In genomic region chr2:4550017-4550763, GRCm38 (mm10) we compare ENCODE assay signal across 18 mouse cellular contexts.
DNase-seq lines count a peak whose midpoint lies in the region; ATAC-seq and TF ChIP-seq lines count a peak whose summit lies in the region.
"Had no signal": no experiment of that assay in that cellular context is flagged by ENCODE, and none has a peak within 500 bp of the region (broad histone marks: within the 10 kb centered on the region; RNA-seq: fewer than 3 reads in every experiment).

No protein-coding gene starts in this region.

- H3K9me3 ChIP-seq in kidney, postnatal 0 days (replicated peaks; ENCODE audit: low read length), result no peaks in the 10 kb centered on the region
- H3K9me3 ChIP-seq in midbrain, embryonic 10.5 days (replicated peaks), result 0 out of 2 replicates have a peak, but pooled peaks cover 8% of the 10 kb centered on the region
- no peaks in the 10 kb centered on the region for H3K9me3 ChIP-seq in midbrain, embryonic 11.5 days (ENCODE audit: control insufficient read depth, low read length)
- H3K9me3 ChIP-seq in embryonic facial prominence, embryonic 10.5 days, result peaks cover 5% of the 10 kb centered on the region; the same call in 1 of the 2 replicates
- H3K9me3 ChIP-seq in stomach, embryonic 16.5 days (replicated peaks; ENCODE audit: control insufficient read depth, low read length), result no peaks in the 10 kb centered on the region
- no peaks in the 10 kb centered on the region for H3K9me3 ChIP-seq in forebrain, embryonic 15.5 days
- H3K9me3 ChIP-seq: neural tube, embryonic 12.5 days had no signal

- H3K27ac ChIP-seq in kidney, postnatal 0 days, result peak overlapping the region; percentile 63; the same call in 1 of the 2 replicates
- peak overlapping the region; percentile 35; the same call in 1 of the 2 replicates for H3K27ac ChIP-seq in midbrain, embryonic 10.5 days (replicated peaks)
- no peak overlapping the region for H3K27ac ChIP-seq in midbrain, embryonic 11.5 days (ENCODE audit: low read depth, low read length)
- H3K27ac ChIP-seq in embryonic facial prominence, embryonic 10.5 days (replicated peaks), result peak overlapping the region; percentile 51
- H3K27ac ChIP-seq in stomach, embryonic 16.5 days (ENCODE audit: low read length), result no peak overlapping the region
- no peak overlapping the region for H3K27ac ChIP-seq in forebrain, embryonic 15.5 days (replicated peaks)
- H3K27ac ChIP-seq: neural tube, embryonic 12.5 days had no signal

- ATAC-seq in kidney, postnatal 0 days (replicated peaks; ENCODE audit: low FRiP score, low read depth), result no peak
- no peak for ATAC-seq in midbrain, embryonic 11.5 days (ENCODE audit: low FRiP score)
- ATAC-seq in stomach, embryonic 16.5 days (ENCODE audit: insufficient read depth, low FRiP score), result peak; percentile 30; the same call in 1 of the 2 replicates
- ATAC-seq in forebrain, embryonic 15.5 days (replicated peaks), result no peak
- ATAC-seq: CD4-positive, CD25-positive, alpha-beta regulatory T cell, adult 4 months; midbrain, embryonic 16.5 days had no signal

- no peak overlapping the region for H3K4me3 ChIP-seq in kidney, postnatal 0 days (replicated peaks; ENCODE audit: low read depth, low read length)
- H3K4me3 ChIP-seq in midbrain, embryonic 10.5 days, result no peak overlapping the region
- H3K4me3 ChIP-seq in midbrain, embryonic 11.5 days (ENCODE audit: low read depth, low read length), result no peak overlapping the region
- no peak overlapping the region for H3K4me3 ChIP-seq in embryonic facial prominence, embryonic 10.5 days
- no peak overlapping the region for H3K4me3 ChIP-seq in stomach, embryonic 16.5 days (replicated peaks; ENCODE audit: low read length)
- no peak overlapping the region for H3K4me3 ChIP-seq in forebrain, embryonic 15.5 days
- H3K4me3 ChIP-seq: neural tube, embryonic 12.5 days had no signal

- H3K4me2 ChIP-seq in kidney, postnatal 0 days (ENCODE audit: low read length), result no peak overlapping the region
- no peak overlapping the region for H3K4me2 ChIP-seq in midbrain, embryonic 11.5 days
- H3K4me2 ChIP-seq in stomach, embryonic 16.5 days (ENCODE audit: low read depth, low read length), result no peak overlapping the region
- H3K4me2 ChIP-seq in forebrain, embryonic 15.5 days (replicated peaks), result no peak overlapping the region
- H3K4me2 ChIP-seq: heart, embryonic 11.5 days; liver, embryonic 11.5 days; neural tube, embryonic 12.5 days had no signal

- peaks cover 12% of the 10 kb centered on the region; the same call in 1 of the 2 replicates for H3K4me1 ChIP-seq in kidney, postnatal 0 days (replicated peaks; ENCODE audit: insufficient read depth, low read length)
- peaks cover 22% of the 10 kb centered on the region for H3K4me1 ChIP-seq in midbrain, embryonic 10.5 days
- no peaks in the 10 kb centered on the region; the same call in 1 of the 2 replicates for H3K4me1 ChIP-seq in midbrain, embryonic 11.5 days (ENCODE audit: control insufficient read depth, insufficient read depth, low read length)
- H3K4me1 ChIP-seq in embryonic facial prominence, embryonic 10.5 days, result peaks cover 54% of the 10 kb centered on the region
- H3K4me1 ChIP-seq in stomach, embryonic 16.5 days (ENCODE audit: control insufficient read depth, insufficient read depth, low read length), result no peaks in the 10 kb centered on the region
- H3K4me1 ChIP-seq in forebrain, embryonic 15.5 days, result peaks cover 11% of the 10 kb centered on the region

- H3K27me3 ChIP-seq in kidney, postnatal 0 days (ENCODE audit: insufficient read depth, low read length), result no peaks in the 10 kb centered on the region
- no peaks in the 10 kb centered on the region for H3K27me3 ChIP-seq in midbrain, embryonic 10.5 days (ENCODE audit: low read depth, poor library complexity, severe bottlenecking)
- no peaks in the 10 kb centered on the region for H3K27me3 ChIP-seq in midbrain, embryonic 11.5 days (ENCODE audit: control insufficient read depth, insufficient read depth, low read length)
- H3K27me3 ChIP-seq in embryonic facial prominence, embryonic 10.5 days (replicated peaks; ENCODE audit: low read depth, poor library complexity, severe bottlenecking), result no peaks in the 10 kb centered on the region
- no peaks in the 10 kb centered on the region for H3K27me3 ChIP-seq in stomach, embryonic 16.5 days (ENCODE audit: control insufficient read depth, insufficient read depth, low read length)
- H3K27me3 ChIP-seq in forebrain, embryonic 15.5 days, result no peaks in the 10 kb centered on the region
- H3K27me3 ChIP-seq: neural tube, embryonic 12.5 days had no signal

- WGBS in kidney, postnatal 0 days, result 78% methylated on average over 10 of the region's 10 CpGs
- WGBS in midbrain, embryonic 10.5 days, result 91% methylated on average over 10 of the region's 10 CpGs
- 89% methylated on average over 10 of the region's 10 CpGs for WGBS in midbrain, embryonic 11.5 days
- 88% methylated on average over 10 of the region's 10 CpGs for WGBS in embryonic facial prominence, embryonic 10.5 days
- 80% methylated on average over 10 of the region's 10 CpGs for WGBS in stomach, embryonic 16.5 days
- WGBS in forebrain, embryonic 15.5 days, result 92% methylated on average over 10 of the region's 10 CpGs

- no peak for TF ChIP-seq CTCF in kidney, postnatal 0 days (IDR thresholded peaks at IDR 0.05; ENCODE audit: low read depth)

- no peak overlapping the region for H3K9ac ChIP-seq in kidney, postnatal 0 days (ENCODE audit: low read depth, low read length)
- no peak overlapping the region for H3K9ac ChIP-seq in midbrain, embryonic 11.5 days (ENCODE audit: low read length)
- 0 out of 2 replicates have a peak overlapping the region, but pooled peaks have one; percentile 2 for H3K9ac ChIP-seq in stomach, embryonic 16.5 days (ENCODE audit: low read length)
- no peak overlapping the region for H3K9ac ChIP-seq in forebrain, embryonic 15.5 days (replicated peaks)
- H3K9ac ChIP-seq: neural tube, embryonic 12.5 days had no signal

- DNase-seq in kidney, postnatal 0 days (ENCODE audit: low spot score), result no peak
- no peak for DNase-seq in kidney, postnatal 4 days
- no peak for DNase-seq in midbrain, embryonic 10.5 days (ENCODE audit: low spot score)
- no peak for DNase-seq in midbrain, embryonic 11.5 days (ENCODE audit: low spot score, missing footprints)
- no peak for DNase-seq in embryonic facial prominence, embryonic 10.5 days (ENCODE audit: low spot score)
- no peak for DNase-seq in left cerebral cortex, adult 18-20 months (ENCODE audit: low spot score in 2 of 2)
- DNase-seq: cerebellum, postnatal 25 days; gastrocnemius, postnatal 25 days; layer of hippocampus, adult 9-11 months; lung, postnatal 14 days; thymus, postnatal 4 days had no signal

- no peaks in the 10 kb centered on the region for H3K36me3 ChIP-seq in kidney, postnatal 0 days (ENCODE audit: insufficient read depth, low read length)
- H3K36me3 ChIP-seq in midbrain, embryonic 10.5 days, result peaks cover 86% of the 10 kb centered on the region
- H3K36me3 ChIP-seq in midbrain, embryonic 11.5 days (ENCODE audit: control insufficient read depth, insufficient read depth, low read length), result no peaks in the 10 kb centered on the region
- H3K36me3 ChIP-seq in embryonic facial prominence, embryonic 10.5 days (replicated peaks), result peaks cover 71% of the 10 kb centered on the region
- H3K36me3 ChIP-seq in stomach, embryonic 16.5 days (ENCODE audit: control insufficient read depth, insufficient read depth, low read length), result no peaks in the 10 kb centered on the region
- peaks cover 17% of the 10 kb centered on the region for H3K36me3 ChIP-seq in forebrain, embryonic 15.5 days

Comparison
In these comparisons a context has a peak if more than half of its experiments do, and no peak if none do; other contexts are left out.
1. H3K27ac ChIP-seq: peak in kidney, postnatal 0 days (single experiment), midbrain, embryonic 10.5 days (single experiment) and embryonic facial prominence, embryonic 10.5 days (single experiment); none in midbrain, embryonic 11.5 days (single experiment), stomach, embryonic 16.5 days (single experiment) and forebrain, embryonic 15.5 days (single experiment).